Mouse (Mus musculus) heart, adult 2 months (tissue): ENCODE results near the gene Kmt2d.

Experiments
- CTCF ChIP-seq: fragments of 200-600 bp; IDR thresholded peaks from 2 replicates; pipeline ENCODE4 v1.8.1; 2022; ENCODE audit warnings: antibody characterized with exemption, mild to moderate bottlenecking, moderate library complexity
- POLR2A ChIP-seq: fragments of 200-500 bp; IDR thresholded peaks from 2 replicates; pipeline ENCODE4 v1.6.1; 2011; ENCODE audit warnings: mild to moderate bottlenecking, low read depth, low read length, control low read depth; ENCODE audit not compliant: insufficient read depth

- TF ChIP-seq CTCF = no peak
- no peak for TF ChIP-seq POLR2A
Measured at GRCm38 (mm10) chr15:98870179-98871069, 580 bp downstream of the Kmt2d start.
